Mouse (Mus musculus): ENCODE measurements at regions not wholly inside any gene's neighbourhood (a gene's known extent, or its start where the extent isn't known, plus 50 kb on each side); places are given as distances from the start of the nearest gene placed in this dataset.
"Not testable (repeated sequence)": the region's sequence is repeated elsewhere in the genome, so short reads cannot be mapped to it uniquely, and the experiment has no call there.

- no peak for ATAC-seq (ENCODE audit: insufficient read depth, low FRiP score, low TSS enrichment)
- Histone ChIP-seq H3K4me3 (ENCODE audit: low read depth, low read length) (no peak overlapping the region), H3K36me3 (ENCODE audit: control insufficient read depth, insufficient read depth, low read length) (no peaks in the 10 kb centered on the region), H3K27ac (ENCODE audit: low read depth, low read length) (no peak overlapping the region), H3K4me1 (ENCODE audit: control insufficient read depth, insufficient read depth, low read length) (no peaks in the 10 kb centered on the region), H3K27me3 (ENCODE audit: control insufficient read depth, insufficient read depth, low read length) (no peaks in the 10 kb centered on the region), H3K9ac (ENCODE audit: low read length) (no peak overlapping the region), H3K9me3 (ENCODE audit: control insufficient read depth, low read length) (no peaks in the 10 kb centered on the region), H3K4me2 (ENCODE audit: low read depth) (no peak overlapping the region)
- WGBS: 89% methylated on average over 8 of the region's 8 CpGs
- no peak for DNase-seq (ENCODE audit: low spot score)
Measured at GRCm38 (mm10) chr17:52351293-52351692, 251.2 kb upstream of the Kcnh8 start.

- Histone ChIP-seq H3K36me3 (ENCODE audit: control insufficient read depth, insufficient read depth, low read length) (no peaks in the 10 kb centered on the region), H3K4me1 (ENCODE audit: control insufficient read depth, insufficient read depth, low read length) (no peaks in the 10 kb centered on the region), H3K9ac (ENCODE audit: low read length) (no peak overlapping the region), H3K27ac (ENCODE audit: low read depth, low read length) (no peak overlapping the region), H3K4me2 (ENCODE audit: low read depth) (no peak overlapping the region), H3K27me3 (ENCODE audit: control insufficient read depth, insufficient read depth, low read length) (no peaks in the 10 kb centered on the region), H3K4me3 (ENCODE audit: low read depth, low read length) (no peak overlapping the region), H3K9me3 (ENCODE audit: control insufficient read depth, low read length) (no peaks in the 10 kb centered on the region)
- DNase-seq (ENCODE audit: low spot score) (no peak), ATAC-seq (ENCODE audit: insufficient read depth, low FRiP score, low TSS enrichment) (no peak)
Measured at GRCm38 (mm10) chr17:52350696-52351095, 251.8 kb upstream of the Kcnh8 start.

GRCm38 (mm10) chr17:52349872-52350271 lies 252.6 kb upstream of the Kcnh8 start:
- Histone ChIP-seq H3K27me3 (ENCODE audit: control insufficient read depth, insufficient read depth, low read length) (no peaks in the 10 kb centered on the region), H3K9ac (ENCODE audit: low read length) (no peak overlapping the region), H3K4me2 (ENCODE audit: low read depth) (no peak overlapping the region), H3K27ac (ENCODE audit: low read depth, low read length) (no peak overlapping the region), H3K36me3 (ENCODE audit: control insufficient read depth, insufficient read depth, low read length) (no peaks in the 10 kb centered on the region), H3K4me3 (ENCODE audit: low read depth, low read length) (no peak overlapping the region), H3K9me3 (ENCODE audit: control insufficient read depth, low read length) (no peaks in the 10 kb centered on the region), H3K4me1 (ENCODE audit: control insufficient read depth, insufficient read depth, low read length) (no peaks in the 10 kb centered on the region)
- DNase-seq (ENCODE audit: low spot score) (no peak), ATAC-seq (ENCODE audit: insufficient read depth, low FRiP score, low TSS enrichment) (no peak)
- WGBS: 84% methylated on average over 5 of the region's 5 CpGs

- Histone ChIP-seq H3K9me3 (ENCODE audit: control insufficient read depth, low read length) (no peaks in the 10 kb centered on the region), H3K4me3 (ENCODE audit: low read depth, low read length) (no peak overlapping the region), H3K27ac (ENCODE audit: low read depth, low read length) (no peak overlapping the region), H3K4me1 (ENCODE audit: control insufficient read depth, insufficient read depth, low read length) (no peaks in the 10 kb centered on the region), H3K36me3 (ENCODE audit: control insufficient read depth, insufficient read depth, low read length) (no peaks in the 10 kb centered on the region), H3K4me2 (ENCODE audit: low read depth) (no peak overlapping the region), H3K9ac (ENCODE audit: low read length) (no peak overlapping the region), H3K27me3 (ENCODE audit: control insufficient read depth, insufficient read depth, low read length) (no peaks in the 10 kb centered on the region)
- no peak for DNase-seq (ENCODE audit: low spot score)
- no peak for ATAC-seq (ENCODE audit: insufficient read depth, low FRiP score, low TSS enrichment)
- WGBS: 78% methylated on average over 8 of the region's 8 CpGs
Measured at GRCm38 (mm10) chr17:52348481-52349083, 253.9 kb upstream of the Kcnh8 start.

- Histone ChIP-seq H3K27ac (ENCODE audit: low read depth, low read length) (no peak overlapping the region), H3K4me3 (ENCODE audit: low read depth, low read length) (no peak overlapping the region), H3K27me3 (ENCODE audit: control insufficient read depth, insufficient read depth, low read length) (no peaks in the 10 kb centered on the region), H3K36me3 (ENCODE audit: control insufficient read depth, insufficient read depth, low read length) (no peaks in the 10 kb centered on the region), H3K9ac (ENCODE audit: low read length) (no peak overlapping the region), H3K9me3 (ENCODE audit: control insufficient read depth, low read length) (no peaks in the 10 kb centered on the region), H3K4me2 (ENCODE audit: low read depth) (no peak overlapping the region), H3K4me1 (ENCODE audit: control insufficient read depth, insufficient read depth, low read length) (no peaks in the 10 kb centered on the region)
- WGBS: 73% methylated on average over 1 of the region's 1 CpGs
- DNase-seq (ENCODE audit: low spot score): no peak
- ATAC-seq (ENCODE audit: insufficient read depth, low FRiP score, low TSS enrichment): no peak
Measured at GRCm38 (mm10) chr17:52320586-52320985, 281.9 kb upstream of the Kcnh8 start.

GRCm38 (mm10) chr17:52316976-52317375 lies 285.5 kb upstream of the Kcnh8 start:
- Histone ChIP-seq H3K4me3 (ENCODE audit: low read depth, low read length) (no peak overlapping the region), H3K27ac (ENCODE audit: low read depth, low read length) (no peak overlapping the region), H3K36me3 (ENCODE audit: control insufficient read depth, insufficient read depth, low read length) (no peaks in the 10 kb centered on the region), H3K9me3 (ENCODE audit: control insufficient read depth, low read length) (no peaks in the 10 kb centered on the region), H3K27me3 (ENCODE audit: control insufficient read depth, insufficient read depth, low read length) (no peaks in the 10 kb centered on the region), H3K4me1 (ENCODE audit: control insufficient read depth, insufficient read depth, low read length) (no peaks in the 10 kb centered on the region), H3K4me2 (ENCODE audit: low read depth) (no peak overlapping the region), H3K9ac (ENCODE audit: low read length) (no peak overlapping the region)
- WGBS: 89% methylated on average over 3 of the region's 3 CpGs
- ATAC-seq (ENCODE audit: insufficient read depth, low FRiP score, low TSS enrichment) (no peak), DNase-seq (ENCODE audit: low spot score) (no peak)

GRCm38 (mm10) chr17:52315879-52316278 lies 286.6 kb upstream of the Kcnh8 start:
- Histone ChIP-seq H3K27me3 (ENCODE audit: control insufficient read depth, insufficient read depth, low read length) (no peaks in the 10 kb centered on the region), H3K9ac (ENCODE audit: low read length) (no peak overlapping the region), H3K4me2 (ENCODE audit: low read depth) (no peak overlapping the region), H3K27ac (ENCODE audit: low read depth, low read length) (no peak overlapping the region), H3K4me3 (ENCODE audit: low read depth, low read length) (no peak overlapping the region), H3K9me3 (ENCODE audit: control insufficient read depth, low read length) (no peaks in the 10 kb centered on the region), H3K4me1 (ENCODE audit: control insufficient read depth, insufficient read depth, low read length) (no peaks in the 10 kb centered on the region), H3K36me3 (ENCODE audit: control insufficient read depth, insufficient read depth, low read length) (no peaks in the 10 kb centered on the region)
- WGBS: 95% methylated on average over 2 of the region's 2 CpGs
- DNase-seq (ENCODE audit: low spot score): no peak
- no peak for ATAC-seq (ENCODE audit: insufficient read depth, low FRiP score, low TSS enrichment)

- not testable (repeated sequence) for DNase-seq (ENCODE audit: low spot score)
Measured at GRCm38 (mm10) chr17:52315456-52315855, 287.1 kb upstream of the Kcnh8 start.

GRCm38 (mm10) chr17:52312043-52312442 lies 290.5 kb upstream of the Kcnh8 start:
- Histone ChIP-seq H3K27me3 (ENCODE audit: control insufficient read depth, insufficient read depth, low read length) (no peaks in the 10 kb centered on the region), H3K36me3 (ENCODE audit: control insufficient read depth, insufficient read depth, low read length) (no peaks in the 10 kb centered on the region), H3K4me1 (ENCODE audit: control insufficient read depth, insufficient read depth, low read length) (no peaks in the 10 kb centered on the region), H3K27ac (ENCODE audit: low read depth, low read length) (no peak overlapping the region), H3K4me3 (ENCODE audit: low read depth, low read length) (no peak overlapping the region), H3K9ac (ENCODE audit: low read length) (no peak overlapping the region), H3K4me2 (ENCODE audit: low read depth) (no peak overlapping the region), H3K9me3 (ENCODE audit: control insufficient read depth, low read length) (no peaks in the 10 kb centered on the region)
- WGBS: 94% methylated on average over 1 of the region's 1 CpGs
- DNase-seq (ENCODE audit: low spot score) (no peak), ATAC-seq (ENCODE audit: insufficient read depth, low FRiP score, low TSS enrichment) (no peak)

More at GRCm38 (mm10) chr17:52315456-52315855, 287.1 kb upstream of the Kcnh8 start:
- not testable (repeated sequence) for H3K4me2 ChIP-seq (ENCODE audit: low read depth); H3K27me3 ChIP-seq (ENCODE audit: control insufficient read depth, insufficient read depth, low read length); H3K9ac ChIP-seq (ENCODE audit: low read length); ATAC-seq (ENCODE audit: insufficient read depth, low FRiP score, low TSS enrichment); H3K9me3 ChIP-seq (ENCODE audit: control insufficient read depth, low read length); H3K27ac ChIP-seq (ENCODE audit: low read depth, low read length); H3K4me1 ChIP-seq (ENCODE audit: control insufficient read depth, insufficient read depth, low read length); H3K4me3 ChIP-seq (ENCODE audit: low read depth, low read length); H3K36me3 ChIP-seq (ENCODE audit: control insufficient read depth, insufficient read depth, low read length)
- WGBS: 69% methylated on average over 1 of the region's 2 CpGs
